Mouse (Mus musculus) neural tube, embryonic 12.5 days (tissue): Measurements from ENCODE around the gene Ndufs2. TPM values are rescaled to one million over a fixed set of nuclear protein-coding genes. Genes with fewer than 3 reads are reported as not detected.

Experiments
- polyA plus RNA-seq: library from polyadenylated mRNA; unstranded; fragments of >200 nt; fragmentation: Nextera tagmentation; extraction: Ambion mirVana; gene quantifications from 2 replicates; pipeline ENCODE4 v1.2.1, GENCODE M21; 2016

Ndufs2 gene
- polyA plus RNA-seq, 1 experiment from 2014 or later: 233 TPM

Other genes with a start within 250 kb of the Ndufs2 start
- gene Fcgr4, start 232.5 kb downstream of the Ndufs2 start, polyA plus RNA-seq: 0.20 and 0.22 TPM in 2 replicates
- gene Fcgr3, start 186.5 kb downstream of the Ndufs2 start, polyA plus RNA-seq: 6.9 and 7.4 TPM in 2 replicates
- gene Cfap126, start 137.5 kb downstream of the Ndufs2 start, polyA plus RNA-seq: 1.7 and 2.3 TPM in 2 replicates
- 228 and 233 TPM in 2 replicates for gene Sdhc, start 100.8 kb downstream of the Ndufs2 start, polyA plus RNA-seq
- 6.5 and 7.8 TPM in 2 replicates for gene Mpz, start 100.7 kb downstream of the Ndufs2 start, polyA plus RNA-seq
- 5.9 and 6.2 TPM in 2 replicates for gene Pcp4l1, start 55.1 kb downstream of the Ndufs2 start, polyA plus RNA-seq
- 0.20 and 0.24 TPM in 2 replicates for gene Nr1i3, start 37.4 kb downstream of the Ndufs2 start, polyA plus RNA-seq
- gene Tomm40l, start 28.9 kb downstream of the Ndufs2 start, polyA plus RNA-seq: 30.1 and 30.8 TPM in 2 replicates
- gene Apoa2, start 26.3 kb downstream of the Ndufs2 start, polyA plus RNA-seq: 5.4 and 7.6 TPM in 2 replicates
- gene Fcer1g, start 17.0 kb downstream of the Ndufs2 start, polyA plus RNA-seq: 21.9 and 24.3 TPM in 2 replicates
- gene Adamts4, start 967 bp downstream of the Ndufs2 start, polyA plus RNA-seq: 6.2 and 6.3 TPM in 2 replicates
- gene B4galt3, start 18.9 kb upstream of the Ndufs2 start, polyA plus RNA-seq: 88.3 and 95.6 TPM in 2 replicates
- 52.0 and 54.3 TPM in 2 replicates for gene Ppox, start 29.8 kb upstream of the Ndufs2 start, polyA plus RNA-seq
- gene Usp21, start 36.6 kb upstream of the Ndufs2 start, polyA plus RNA-seq: 103 and 111 TPM in 2 replicates
- 105 and 120 TPM in 2 replicates for gene Ufc1, start 43.6 kb upstream of the Ndufs2 start, polyA plus RNA-seq
- 50.9 and 57.3 TPM in 2 replicates for gene Dedd, start 77.8 kb upstream of the Ndufs2 start, polyA plus RNA-seq
- gene Nit1, start 94.3 kb upstream of the Ndufs2 start, polyA plus RNA-seq: 45.6 and 46.1 TPM in 2 replicates
- 157 and 158 TPM in 2 replicates for gene Pfdn2, start 94.3 kb upstream of the Ndufs2 start, polyA plus RNA-seq
- gene Klhdc9, start 109.4 kb upstream of the Ndufs2 start, polyA plus RNA-seq: 2.1 and 2.6 TPM in 2 replicates
- gene Nectin4, start 118.7 kb upstream of the Ndufs2 start, polyA plus RNA-seq: 1.2 and 1.8 TPM in 2 replicates
- gene Arhgap30, start 137.6 kb upstream of the Ndufs2 start, polyA plus RNA-seq: 1.0 and 1.1 TPM in 2 replicates
- 176 and 178 TPM in 2 replicates for gene Usf1, start 159.9 kb upstream of the Ndufs2 start, polyA plus RNA-seq
- 9.2 and 10.3 TPM in 2 replicates for gene Tstd1, start 167.5 kb upstream of the Ndufs2 start, polyA plus RNA-seq
- 15.0 and 16.9 TPM in 2 replicates for gene F11r, start 186.1 kb upstream of the Ndufs2 start, polyA plus RNA-seq